13 mouse cellular contexts compared by ENCODE assay signal in the genomic region with DNA sequence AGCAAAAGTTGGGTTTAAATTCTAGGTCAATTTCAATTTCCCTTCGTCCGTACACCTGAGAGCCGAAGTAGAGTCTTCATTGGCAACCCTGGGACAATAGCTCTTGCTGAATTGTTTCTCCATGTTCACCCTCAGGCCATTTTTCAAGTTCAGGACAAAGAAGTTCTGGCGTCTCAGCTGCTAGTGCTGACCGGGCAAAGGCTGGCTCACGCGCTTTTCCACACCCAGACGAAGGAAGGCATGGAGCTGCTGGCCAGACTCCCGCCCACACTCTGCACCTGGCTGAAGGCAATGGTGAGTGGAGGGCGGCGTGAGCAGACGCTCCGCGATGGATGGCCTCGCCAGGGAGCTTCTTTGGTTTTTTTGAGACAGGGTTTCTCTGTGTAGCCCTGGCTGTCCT.
"Had no signal": no experiment of that assay in that cellular context is flagged by ENCODE, and none has a peak within 500 bp of the region (broad histone marks: within the 10 kb centered on the region; RNA-seq: fewer than 3 reads in every experiment).

No protein-coding gene starts in this region.

- H3K4me1 ChIP-seq: liver, embryonic 12.5 days; midbrain, embryonic 10.5 days had no signal

- H3K4me2 ChIP-seq: hindbrain, embryonic 14.5 days; limb, embryonic 15.5 days; liver, embryonic 12.5 days; lung, embryonic 14.5 days; neural tube, embryonic 13.5 days had no signal

- H3K4me3 ChIP-seq: left cerebral cortex, adult 2 months; limb, embryonic 15.5 days; liver, embryonic 12.5 days; midbrain, embryonic 10.5 days; neural tube, embryonic 13.5 days had no signal

- DNase-seq: lung, embryonic 14.5 days; lung, postnatal 4 days; midbrain, embryonic 14.5 days; right cerebral cortex, postnatal 25 days; thymus, adult 18-20 months; thymus, postnatal 25 days had no signal

- H3K9ac ChIP-seq: hindbrain, embryonic 14.5 days; limb, embryonic 15.5 days; liver, embryonic 12.5 days; lung, embryonic 14.5 days; neural tube, embryonic 13.5 days had no signal

- H3K9me3 ChIP-seq: limb, embryonic 15.5 days; liver, embryonic 12.5 days; midbrain, embryonic 10.5 days; neural tube, embryonic 13.5 days had no signal

- H3K27me3 ChIP-seq: limb, embryonic 15.5 days; liver, embryonic 12.5 days; neural tube, embryonic 13.5 days had no signal

- H3K27ac ChIP-seq: hindbrain, embryonic 14.5 days; kidney, postnatal 0 days; left cerebral cortex, adult 2 months; limb, embryonic 15.5 days; liver, embryonic 12.5 days; midbrain, embryonic 10.5 days; neural tube, embryonic 13.5 days had no signal

- ATAC-seq: liver, embryonic 12.5 days had no signal
